Mouse (Mus musculus) kidney, adult 11 months (tissue): ENCODE measurements around the gene Csnk2b.

ENCODE experiments used
- DNase-seq: peaks from one replicate; pipeline ENCODE4 v3.0.0; 2022

Csnk2b gene

GRCm38 (mm10) chr17:35120745-35121142 is 1.1 kb downstream of the Csnk2b start:
- no peak for DNase-seq

GRCm38 (mm10) chr17:35115046-35116019 is 6.5 kb downstream of the Csnk2b start, which contains the start of gene Ly6g5b:
TSS of gene Ly6g5b (minus strand) at chr17:35115428.
- no peak for DNase-seq

GRCm38 (mm10) chr17:35111774-35112173 is 10.1 kb downstream of the Csnk2b start:
- no peak for DNase-seq

GRCm38 (mm10) chr17:35108097-35108496 is 13.8 kb downstream of the Csnk2b start, which contains the start of gene Ly6g5c:
TSS of gene Ly6g5c (plus strand) at chr17:35108279.
- DNase-seq: no peak

- no peak for DNase-seq
Measured at GRCm38 (mm10) chr17:35106522-35106921, 15.3 kb downstream of the Csnk2b start.

- DNase-seq: peak; percentile 46
Measured at GRCm38 (mm10) chr17:35105740-35106389, 16.0 kb downstream of the Csnk2b start.

- no peak for DNase-seq
Measured at GRCm38 (mm10) chr17:35104754-35105153, 17.1 kb downstream of the Csnk2b start.

- no peak for DNase-seq
Measured at GRCm38 (mm10) chr17:35104079-35104478, 17.8 kb downstream of the Csnk2b start.

GRCm38 (mm10) chr17:35103221-35103690 is 18.6 kb downstream of the Csnk2b start:
- peak; percentile 85 for DNase-seq

- no peak for DNase-seq
Measured at GRCm38 (mm10) chr17:35102299-35102698, 19.6 kb downstream of the Csnk2b start.

- DNase-seq: no peak
Measured at GRCm38 (mm10) chr17:35101161-35101560, 20.7 kb downstream of the Csnk2b start.

GRCm38 (mm10) chr17:35100196-35100765 is 21.6 kb downstream of the Csnk2b start:
- DNase-seq: peak; percentile 49

- no peak for DNase-seq
Measured at GRCm38 (mm10) chr17:35097164-35097655, 24.6 kb downstream of the Csnk2b start.

- no peak for DNase-seq
Measured at GRCm38 (mm10) chr17:35096597-35096996, 25.3 kb downstream of the Csnk2b start.

- DNase-seq: no peak
Measured at GRCm38 (mm10) chr17:35094475-35095365, 27.1 kb downstream of the Csnk2b start.

- DNase-seq: no peak
Measured at GRCm38 (mm10) chr17:35092403-35093198, 29.3 kb downstream of the Csnk2b start.

GRCm38 (mm10) chr17:35090166-35090932 is 31.5 kb downstream of the Csnk2b start:
- no peak for DNase-seq

- DNase-seq: peak; percentile 93
Measured at GRCm38 (mm10) chr17:35088825-35089644, 32.8 kb downstream of the Csnk2b start, which contains the start of gene Abhd16a. TSS of gene Abhd16a (plus strand) at chr17:35089263.

- no peak for DNase-seq
Measured at GRCm38 (mm10) chr17:35088151-35088550, 33.7 kb downstream of the Csnk2b start.
